Mouse (Mus musculus): Measurements from ENCODE around the gene Shisa3. TPM values are rescaled to one million over a fixed set of nuclear protein-coding genes. Genes with fewer than 3 reads are reported as not detected.

Gene Shisa3
- total RNA-seq, 2 experiments from 2014 or later = 0.42 to 0.48 TPM

Small RNAs within 50 kb of the gene (microRNA-seq; reads per million reads assigned to microRNA genes)
- gene Gm23617 = 0 reads per million in 2 experiments

Other genes with a start within 250 kb of the Shisa3 start
- 10 to 100 TPM; 12.2 to 12.8 TPM for gene Bend4, start 179.6 kb upstream of the Shisa3 start, total RNA-seq (2021)
- gene Atp8a1, start 239.6 kb downstream of the Shisa3 start, total RNA-seq (2021) = 100 to 1,000 TPM; 130 to 147 TPM